Mouse (Mus musculus) small intestine, adult 2 months (tissue): ENCODE data around the gene Pla2g6.

Experiments used
- CTCF ChIP-seq: fragments of 200-500 bp; IDR thresholded peaks from 2 replicates; pipeline ENCODE4 v1.5.1; 2012; ENCODE audit warnings: low read depth, mild to moderate bottlenecking, control low read depth, inconsistent platforms, low read length, moderate library complexity, mixed read lengths; ENCODE audit not compliant: insufficient replicate concordance, insufficient read length; ENCODE audit errors: extremely low read depth
- POLR2A ChIP-seq: fragments of 200-500 bp; IDR thresholded peaks from 2 replicates; pipeline ENCODE4 v1.6.1; 2012; ENCODE audit warnings: low read depth, mild to moderate bottlenecking, control low read depth, inconsistent platforms, low read length, moderate library complexity

GRCm38 (mm10) chr15:79251168-79251567 lies 77.0 kb downstream of the Pla2g6 start:
- TF ChIP-seq CTCF (no peak; the same call in 1 of the 2 replicates), POLR2A (no peak)
